Mouse (Mus musculus): ENCODE results near the gene Rnf126. TPM values are rescaled to one million over a fixed set of nuclear protein-coding genes. Genes with fewer than 3 reads are reported as not detected.
A peak's percentile ranks its signal among the peaks of the same experiment; 100 is the strongest.
"Not testable (repeated sequence)": the region's sequence is repeated elsewhere in the genome, so short reads cannot be mapped to it uniquely, and the experiment has no call there.

Gene Rnf126
- polyA plus RNA-seq, 1 experiment from 2014 or later, result 91.6 TPM

- no peak for ATAC-seq
- H3K9ac ChIP-seq, result no peak overlapping the region
Observed at GRCm38 (mm10) chr10:79774486-79775279, 7.9 kb upstream of the Rnf126 start.

GRCm38 (mm10) chr10:79773208-79773607, 6.5 kb upstream of the Rnf126 start:
- H3K4me3 ChIP-seq (replicated peaks), result no peak overlapping the region
- H3K27ac ChIP-seq, result no peak overlapping the region
- no peaks in the 10 kb centered on the region for H3K9me3 ChIP-seq
- H3K4me2 ChIP-seq (replicated peaks), result no peak overlapping the region
- H3K27me3 ChIP-seq (replicated peaks), result no peaks in the 10 kb centered on the region
- peaks cover 18% of the 10 kb centered on the region for H3K4me1 ChIP-seq (replicated peaks)
- ATAC-seq, result no peak
- no peak overlapping the region for H3K9ac ChIP-seq
- 92% methylated on average over 2 of the region's 2 CpGs for WGBS
- no peaks in the 10 kb centered on the region for H3K36me3 ChIP-seq

More at GRCm38 (mm10) chr10:79774486-79775279, 7.9 kb upstream of the Rnf126 start:
- Histone ChIP-seq H3K36me3 (no peaks in the 10 kb centered on the region), H3K27me3 (replicated peaks) (no peaks in the 10 kb centered on the region), H3K9me3 (no peaks in the 10 kb centered on the region), H3K4me1 (replicated peaks) (peaks cover 28% of the 10 kb centered on the region), H3K27ac (no peak overlapping the region), H3K4me3 (replicated peaks) (no peak overlapping the region), H3K4me2 (replicated peaks) (no peak overlapping the region)
- WGBS, result 68% methylated on average over 5 of the region's 5 CpGs

- Histone ChIP-seq H3K4me1 (replicated peaks) (peaks cover 18% of the 10 kb centered on the region), H3K4me3 (replicated peaks) (no peak overlapping the region), H3K36me3 (no peaks in the 10 kb centered on the region), H3K27me3 (replicated peaks) (no peaks in the 10 kb centered on the region), H3K27ac (no peak overlapping the region), H3K9me3 (no peaks in the 10 kb centered on the region), H3K4me2 (replicated peaks) (no peak overlapping the region), H3K9ac (no peak overlapping the region)
- ATAC-seq, result no peak
- WGBS, result 90% methylated on average over 3 of the region's 3 CpGs
Observed at GRCm38 (mm10) chr10:79772320-79772719, 5.6 kb upstream of the Rnf126 start.

GRCm38 (mm10) chr10:79769329-79769728, 2.6 kb upstream of the Rnf126 start:
- no peak overlapping the region for H3K27ac ChIP-seq
- ATAC-seq, result no peak
- H3K4me1 ChIP-seq (replicated peaks), result peaks cover 33% of the 10 kb centered on the region
- no peak overlapping the region for H3K9ac ChIP-seq
- WGBS, result 33% methylated on average over 4 of the region's 4 CpGs
- H3K36me3 ChIP-seq, result no peaks in the 10 kb centered on the region
- H3K4me2 ChIP-seq (replicated peaks), result no peak overlapping the region
- H3K4me3 ChIP-seq (replicated peaks), result no peak overlapping the region
- no peaks in the 10 kb centered on the region for H3K9me3 ChIP-seq
- H3K27me3 ChIP-seq (replicated peaks), result no peaks in the 10 kb centered on the region

GRCm38 (mm10) chr10:79768400-79768799, 1.6 kb upstream of the Rnf126 start:
- no peak overlapping the region for H3K27ac ChIP-seq
- WGBS, result under 1% methylated on average over 5 of the region's 5 CpGs

GRCm38 (mm10) chr10:79767372-79768244, 856 bp upstream of the Rnf126 start:
- 10% methylated on average over 40 of the region's 40 CpGs for WGBS

More at GRCm38 (mm10) chr10:79768400-79768799, 1.6 kb upstream of the Rnf126 start:
- Histone ChIP-seq H3K4me3 (replicated peaks) (no peak overlapping the region), H3K4me2 (replicated peaks) (no peak overlapping the region; the same call in 1 of the 2 replicates), H3K36me3 (no peaks in the 10 kb centered on the region), H3K9me3 (no peaks in the 10 kb centered on the region), H3K4me1 (replicated peaks) (peaks cover 40% of the 10 kb centered on the region), H3K9ac (no peak overlapping the region), H3K27me3 (replicated peaks) (no peaks in the 10 kb centered on the region)
- ATAC-seq, result no peak

GRCm38 (mm10) chr10:79766001-79766507, 698 bp downstream of the Rnf126 start:
- peak overlapping the region; percentile 94 for H3K9ac ChIP-seq
- peak overlapping the region; percentile 81 for H3K4me2 ChIP-seq (replicated peaks)
- peak overlapping the region; percentile 93 for H3K4me3 ChIP-seq (replicated peaks)
- WGBS, result 6% methylated on average over 16 of the region's 16 CpGs
- no peak for ATAC-seq
- H3K4me1 ChIP-seq (replicated peaks), result peaks cover 40% of the 10 kb centered on the region
- H3K27me3 ChIP-seq (replicated peaks), result no peaks in the 10 kb centered on the region
- peak overlapping the region; percentile 94 for H3K27ac ChIP-seq
- peaks cover 13% of the 10 kb centered on the region for H3K36me3 ChIP-seq
- H3K9me3 ChIP-seq, result no peaks in the 10 kb centered on the region

More at GRCm38 (mm10) chr10:79767372-79768244, 856 bp upstream of the Rnf126 start:
- Histone ChIP-seq H3K36me3 (no peaks in the 10 kb centered on the region), H3K4me2 (replicated peaks) (peak overlapping the region; percentile 81), H3K9me3 (no peaks in the 10 kb centered on the region), H3K4me1 (replicated peaks) (peaks cover 40% of the 10 kb centered on the region), H3K27me3 (replicated peaks) (no peaks in the 10 kb centered on the region), H3K4me3 (replicated peaks) (peak overlapping the region; percentile 93), H3K27ac (peak overlapping the region; percentile 94), H3K9ac (peak overlapping the region; percentile 49)
- ATAC-seq, result peak; percentile 78

- Histone ChIP-seq H3K4me3 (replicated peaks) (peak overlapping the region; percentile 93), H3K9me3 (no peaks in the 10 kb centered on the region), H3K4me1 (replicated peaks) (peaks cover 40% of the 10 kb centered on the region), H3K27ac (no peak overlapping the region), H3K36me3 (peaks cover 20% of the 10 kb centered on the region), H3K27me3 (replicated peaks) (no peaks in the 10 kb centered on the region), H3K9ac (peak overlapping the region; percentile 94; the same call in 1 of the 2 replicates), H3K4me2 (replicated peaks) (peak overlapping the region; percentile 81)
- 60% methylated on average over 2 of the region's 2 CpGs for WGBS
- no peak for ATAC-seq
Observed at GRCm38 (mm10) chr10:79765228-79765745, 1.5 kb downstream of the Rnf126 start.

- Histone ChIP-seq H3K9me3 (no peaks in the 10 kb centered on the region), H3K4me3 (replicated peaks) (no peak overlapping the region), H3K4me2 (replicated peaks) (no peak overlapping the region), H3K9ac (no peak overlapping the region), H3K27me3 (replicated peaks) (no peaks in the 10 kb centered on the region), H3K27ac (no peak overlapping the region), H3K36me3 (peaks cover 26% of the 10 kb centered on the region), H3K4me1 (replicated peaks) (peaks cover 40% of the 10 kb centered on the region)
- 75% methylated on average over 7 of the region's 7 CpGs for WGBS
- ATAC-seq, result no peak
Observed at GRCm38 (mm10) chr10:79764234-79764633, 2.5 kb downstream of the Rnf126 start.

- Histone ChIP-seq H3K4me1 (replicated peaks) (peaks cover 33% of the 10 kb centered on the region), H3K9ac (no peak overlapping the region), H3K36me3 (peaks cover 40% of the 10 kb centered on the region), H3K4me2 (replicated peaks) (no peak overlapping the region), H3K4me3 (replicated peaks) (no peak overlapping the region), H3K9me3 (no peaks in the 10 kb centered on the region), H3K27ac (no peak overlapping the region), H3K27me3 (replicated peaks) (no peaks in the 10 kb centered on the region)
- ATAC-seq, result no peak
- 86% methylated on average over 3 of the region's 3 CpGs for WGBS
Observed at GRCm38 (mm10) chr10:79762875-79763274, 3.9 kb downstream of the Rnf126 start.

- H3K4me3 ChIP-seq (replicated peaks), result no peak overlapping the region
- peaks cover 44% of the 10 kb centered on the region for H3K36me3 ChIP-seq
- ATAC-seq, result no peak
- H3K9ac ChIP-seq, result no peak overlapping the region
- H3K9me3 ChIP-seq, result no peaks in the 10 kb centered on the region
- H3K4me2 ChIP-seq (replicated peaks), result no peak overlapping the region
- H3K27me3 ChIP-seq (replicated peaks), result no peaks in the 10 kb centered on the region
- no peak overlapping the region for H3K27ac ChIP-seq
- H3K4me1 ChIP-seq (replicated peaks), result peaks cover 21% of the 10 kb centered on the region
- 92% methylated on average over 11 of the region's 11 CpGs for WGBS
Observed at GRCm38 (mm10) chr10:79760603-79761143, 6.1 kb downstream of the Rnf126 start.

- 100% methylated on average over 1 of the region's 1 CpGs for WGBS
- H3K27ac ChIP-seq; ATAC-seq; H3K9ac ChIP-seq; H3K9me3 ChIP-seq; H3K27me3 ChIP-seq (replicated peaks); H3K4me2 ChIP-seq (replicated peaks); H3K4me3 ChIP-seq (replicated peaks): not testable (repeated sequence)
- Histone ChIP-seq H3K4me1 (replicated peaks) (peaks cover 19% of the 10 kb centered on the region), H3K36me3 (peaks cover 44% of the 10 kb centered on the region)
Observed at GRCm38 (mm10) chr10:79759675-79760074, 7.1 kb downstream of the Rnf126 start.

Data from intestine, embryonic 15.5 days (tissue).